Mouse (Mus musculus) brain, embryonic 14.5 days (tissue): ENCODE data around the gene Mab21l1. TPM values are rescaled to one million over a fixed set of nuclear protein-coding genes. Genes with fewer than 3 reads are reported as not detected.

Experiments used
- DNase-seq: peaks from one replicate; pipeline ENCODE4 v3.0.0-alpha.2; 2011; ENCODE audit warnings: low read depth
- CTCF ChIP-seq: fragments of 200-500 bp; IDR thresholded peaks from 2 replicates; pipeline ENCODE4 v1.5.1; 2012; ENCODE audit warnings: inconsistent platforms, mild to moderate bottlenecking, moderate library complexity, borderline replicate concordance; ENCODE audit not compliant: insufficient read depth, insufficient read length; ENCODE audit errors: extremely low read depth
- POLR2A ChIP-seq: fragments of 200-500 bp; IDR thresholded peaks from 2 replicates; pipeline ENCODE4 v1.6.1; 2012; ENCODE audit warnings: mild to moderate bottlenecking, inconsistent platforms, borderline replicate concordance; ENCODE audit not compliant: poor library complexity, insufficient read depth, insufficient read length, severe bottlenecking; ENCODE audit errors: extremely low read depth
- polyA plus RNA-seq: library from polyadenylated mRNA; depleted of rRNA; stranded (reverse); fragments of >200 nt; gene quantifications from 2 replicates; pipeline ENCODE4 v1.2.3, GENCODE M21; 2012

The Mab21l1 gene
- polyA plus RNA-seq, 1 experiment: 90.4 TPM

GRCm38 (mm10) chr3:55755805-55756601, 26.3 kb upstream of the Mab21l1 start:
- no peak for TF ChIP-seq CTCF
- no peak for TF ChIP-seq POLR2A
- peak; percentile 91 for DNase-seq

GRCm38 (mm10) chr3:55756602-55757190, 25.6 kb upstream of the Mab21l1 start:
- DNase-seq: peak; percentile 92
- TF ChIP-seq POLR2A (no peak), CTCF (no peak)

- peak; percentile 32; the same call in 1 of the 2 replicates for TF ChIP-seq CTCF
- no peak for TF ChIP-seq POLR2A
- peak; percentile 74 for DNase-seq
Observed at GRCm38 (mm10) chr3:55758297-55758696, 24.0 kb upstream of the Mab21l1 start.

- TF ChIP-seq POLR2A (no peak), CTCF (no peak)
- DNase-seq: no peak
Observed at GRCm38 (mm10) chr3:55763591-55763990, 18.7 kb upstream of the Mab21l1 start.

- DNase-seq: no peak
- TF ChIP-seq CTCF (no peak), POLR2A (no peak)
Observed at GRCm38 (mm10) chr3:55768654-55769053, 13.7 kb upstream of the Mab21l1 start.

- DNase-seq: no peak
- TF ChIP-seq POLR2A (no peak), CTCF (no peak)
Observed at GRCm38 (mm10) chr3:55769308-55769707, 13.0 kb upstream of the Mab21l1 start.

GRCm38 (mm10) chr3:55774203-55774602, 8.1 kb upstream of the Mab21l1 start:
- TF ChIP-seq CTCF (no peak), POLR2A (no peak)
- DNase-seq: peak; percentile 79

- TF ChIP-seq POLR2A (no peak), CTCF (no peak)
- peak; percentile 76 for DNase-seq
Observed at GRCm38 (mm10) chr3:55775245-55775644, 7.1 kb upstream of the Mab21l1 start.

- no peak for TF ChIP-seq CTCF
- no peak for TF ChIP-seq POLR2A
Observed at GRCm38 (mm10) chr3:55775753-55776152, 6.6 kb upstream of the Mab21l1 start.

GRCm38 (mm10) chr3:55777501-55777900, 4.8 kb upstream of the Mab21l1 start:
- peak; percentile 60 for DNase-seq
- TF ChIP-seq CTCF (no peak), POLR2A (no peak)

More at GRCm38 (mm10) chr3:55775753-55776152, 6.6 kb upstream of the Mab21l1 start:
- peak; percentile 28 for DNase-seq

GRCm38 (mm10) chr3:55778764-55779730, 3.3 kb upstream of the Mab21l1 start:
- peak; percentile 61 for DNase-seq
- TF ChIP-seq CTCF (no peak), POLR2A (no peak)
